Mouse (Mus musculus) liver (tissue): ENCODE data around the gene Pla2g1b.
"Not testable (repeated sequence)": the region's sequence is repeated elsewhere in the genome, so short reads cannot be mapped to it uniquely, and the experiment has no call there.

Source experiments
- DNase-seq: peaks from one replicate; pipeline ENCODE4 v3.0.0-alpha.2; 2020; ENCODE audit warnings: mixed read lengths

Gene Pla2g1b

GRCm38 (mm10) chr5:115485489-115486205, 19.6 kb downstream of the Pla2g1b start:
- no peak for DNase-seq

GRCm38 (mm10) chr5:115486726-115487125, 20.7 kb downstream of the Pla2g1b start:
- DNase-seq, result no peak

- DNase-seq, result no peak
Observed at GRCm38 (mm10) chr5:115487353-115487752, 21.3 kb downstream of the Pla2g1b start.

GRCm38 (mm10) chr5:115487942-115488580, 22.0 kb downstream of the Pla2g1b start:
- DNase-seq, result no peak

- peak; percentile 82 for DNase-seq
Observed at GRCm38 (mm10) chr5:115488841-115489698, 23.0 kb downstream of the Pla2g1b start.

GRCm38 (mm10) chr5:115489699-115490637, 23.9 kb downstream of the Pla2g1b start:
- peak; percentile 88 for DNase-seq

GRCm38 (mm10) chr5:115490638-115491000, 24.6 kb downstream of the Pla2g1b start:
- no peak for DNase-seq

- DNase-seq, result no peak
Observed at GRCm38 (mm10) chr5:115491076-115491475, 25.0 kb downstream of the Pla2g1b start.

GRCm38 (mm10) chr5:115491771-115492322, 25.8 kb downstream of the Pla2g1b start:
- DNase-seq, result peak; percentile 57

- DNase-seq, result no peak
Observed at GRCm38 (mm10) chr5:115492711-115493335, 26.8 kb downstream of the Pla2g1b start.

- DNase-seq, result no peak
Observed at GRCm38 (mm10) chr5:115493441-115493840, 27.4 kb downstream of the Pla2g1b start.

- not testable (repeated sequence) for DNase-seq
Observed at GRCm38 (mm10) chr5:115495618-115496017, 29.6 kb downstream of the Pla2g1b start.

- DNase-seq, result no peak
Observed at GRCm38 (mm10) chr5:115497033-115497432, 31.0 kb downstream of the Pla2g1b start.

- no peak for DNase-seq
Observed at GRCm38 (mm10) chr5:115498307-115499240, 32.5 kb downstream of the Pla2g1b start.

GRCm38 (mm10) chr5:115500383-115500935, 34.4 kb downstream of the Pla2g1b start:
- no peak for DNase-seq

GRCm38 (mm10) chr5:115503035-115503434, 37.0 kb downstream of the Pla2g1b start:
- DNase-seq, result no peak

GRCm38 (mm10) chr5:115505617-115506016, 39.6 kb downstream of the Pla2g1b start:
- peak; percentile 2 for DNase-seq

GRCm38 (mm10) chr5:115506454-115507201, 40.6 kb downstream of the Pla2g1b start, which contains the start of gene Pxn:
Pxn (plus strand) TSS chr5:115506676.
- peak; percentile 94 for DNase-seq
